Mouse (Mus musculus): ENCODE results near the gene Gm4559. TPM values are rescaled to one million over a fixed set of nuclear protein-coding genes. Genes with fewer than 3 reads are reported as not detected.
"Not testable (repeated sequence)": the region's sequence is repeated elsewhere in the genome, so short reads cannot be mapped to it uniquely, and the experiment has no call there.

The Gm4559 gene
- polyA plus RNA-seq, 1 experiment from 2014 or later, result not detected

DNA sequence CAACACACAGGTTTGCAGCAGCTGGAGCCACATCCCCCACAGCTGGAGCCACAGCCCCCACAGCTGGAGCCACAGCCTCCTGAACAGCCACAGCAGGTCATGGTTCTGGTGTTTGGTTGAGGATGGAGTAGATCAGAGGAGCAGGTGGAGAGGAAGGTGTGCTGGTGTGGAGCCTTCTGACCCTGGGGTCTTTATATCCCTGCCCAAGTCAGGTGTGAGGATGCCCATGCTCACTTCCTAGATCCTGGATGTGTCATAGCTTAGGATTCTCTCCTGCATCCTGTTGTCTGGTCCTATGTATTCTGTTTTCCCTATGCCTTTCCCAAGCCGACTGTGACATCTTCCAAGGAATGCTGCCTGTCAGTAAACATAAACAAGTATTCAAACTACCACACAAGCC lies 15.9 kb downstream of the Gm4559 start, which contains the start of gene Gm2431:
Gene Gm2431 (minus strand): TSS at position 101 of the 400 bp plus-strand sequence.
- H3K4me1 ChIP-seq; H3K9ac ChIP-seq; H3K4me2 ChIP-seq; H3K27me3 ChIP-seq (replicated peaks); H3K36me3 ChIP-seq; H3K4me3 ChIP-seq; H3K9me3 ChIP-seq; H3K27ac ChIP-seq (replicated peaks); ATAC-seq (ENCODE audit: extremely low read depth, insufficient number of reproducible peaks, low FRiP score, low TSS enrichment): not testable (repeated sequence)
- WGBS, result 27% methylated on average over 1 of the region's 1 CpGs

DNA sequence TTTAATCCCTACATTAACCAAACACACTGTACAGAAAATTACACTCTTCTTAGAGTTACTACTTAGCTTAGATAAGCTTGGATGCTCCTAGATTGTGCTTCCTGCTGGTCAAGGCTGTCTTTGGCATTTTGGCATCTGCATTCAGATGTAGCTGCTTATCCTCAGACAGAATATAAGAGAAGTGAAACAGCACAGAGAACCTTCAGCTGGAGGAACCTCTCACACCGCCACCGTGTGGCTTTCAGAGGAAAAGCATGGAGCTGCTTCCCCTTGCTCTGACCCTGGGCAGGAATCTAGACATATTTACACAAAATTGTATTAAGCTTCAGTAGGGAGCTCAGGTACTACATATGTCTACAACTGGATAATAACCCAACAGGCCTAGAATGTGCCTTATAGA lies 18.6 kb downstream of the Gm4559 start:
- ATAC-seq (ENCODE audit: extremely low read depth, insufficient number of reproducible peaks, low FRiP score, low TSS enrichment), result no peak
- Histone ChIP-seq H3K4me3 (no peak overlapping the region), H3K9ac (no peak overlapping the region), H3K4me2 (no peak overlapping the region), H3K9me3 (no peaks in the 10 kb centered on the region), H3K27ac (replicated peaks) (no peak overlapping the region), H3K4me1 (no peaks in the 10 kb centered on the region), H3K36me3 (no peaks in the 10 kb centered on the region), H3K27me3 (replicated peaks) (peaks cover 21% of the 10 kb centered on the region)
- 0% methylated on average over 2 of the region's 2 CpGs for WGBS

DNA sequence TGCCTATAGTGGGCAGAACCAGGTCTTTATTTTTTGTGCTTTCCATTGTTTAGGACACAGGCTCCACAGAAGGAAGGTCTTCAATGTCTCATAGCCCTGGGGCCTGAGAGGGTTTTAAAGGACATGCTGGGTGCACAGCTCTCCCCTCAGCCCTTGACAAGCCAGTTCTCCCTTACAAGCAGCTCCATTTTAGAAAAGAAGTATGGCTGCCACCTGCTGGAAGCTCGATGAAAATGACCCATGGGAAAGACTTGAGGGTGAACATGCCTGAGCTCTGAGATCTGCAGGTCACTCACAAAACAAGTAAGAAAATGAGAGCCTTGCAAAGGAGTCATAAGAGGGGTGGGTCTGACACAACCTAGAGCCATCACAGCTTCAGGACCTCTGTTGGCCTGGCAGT lies 24.3 kb downstream of the Gm4559 start:
- Histone ChIP-seq H3K27me3 (replicated peaks) (peaks cover 20% of the 10 kb centered on the region), H3K4me1 (no peaks in the 10 kb centered on the region), H3K4me3 (no peak overlapping the region), H3K9me3 (no peaks in the 10 kb centered on the region), H3K4me2 (no peak overlapping the region), H3K27ac (replicated peaks) (no peak overlapping the region), H3K9ac (no peak overlapping the region), H3K36me3 (no peaks in the 10 kb centered on the region)
- 0% methylated on average over 1 of the region's 1 CpGs for WGBS
- ATAC-seq (ENCODE audit: extremely low read depth, insufficient number of reproducible peaks, low FRiP score, low TSS enrichment), result no peak

DNA sequence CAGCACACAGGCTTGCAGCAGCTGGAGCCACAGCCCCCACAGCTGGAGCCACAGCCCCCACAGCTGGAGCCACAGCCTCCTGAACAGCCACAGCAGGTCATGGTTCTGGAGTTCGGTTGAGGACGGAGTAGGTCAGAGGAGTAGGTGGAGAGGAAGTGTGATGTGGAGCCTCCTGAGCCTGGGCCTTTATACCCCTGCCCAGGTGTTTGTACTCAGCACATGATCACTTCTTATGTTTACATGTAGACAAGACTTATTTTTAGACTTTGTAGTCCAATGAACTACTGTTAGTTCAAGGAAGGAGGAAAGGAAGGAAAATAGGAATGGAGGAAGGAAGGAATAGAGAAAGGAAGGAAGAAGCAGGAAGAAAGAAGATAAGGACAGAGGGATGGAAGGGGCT lies 33.2 kb downstream of the Gm4559 start, which contains the start of gene Gm40460:
Gene Gm40460 (minus strand): TSS at position 101 of the 400 bp plus-strand sequence.
- Histone ChIP-seq H3K27me3 (replicated peaks) (no peaks in the 10 kb centered on the region), H3K9ac (no peak within 1 kb of the TSS), H3K36me3 (no peaks in the 10 kb centered on the region), H3K4me3 (no peak within 1 kb of the TSS), H3K4me2 (no peak within 1 kb of the TSS), H3K9me3 (peaks cover 14% of the 10 kb centered on the region), H3K27ac (replicated peaks) (no peak within 1 kb of the TSS), H3K4me1 (no peaks in the 10 kb centered on the region)
- WGBS, result 50% methylated on average over 2 of the region's 2 CpGs
- no peak for ATAC-seq (ENCODE audit: extremely low read depth, insufficient number of reproducible peaks, low FRiP score, low TSS enrichment)

DNA sequence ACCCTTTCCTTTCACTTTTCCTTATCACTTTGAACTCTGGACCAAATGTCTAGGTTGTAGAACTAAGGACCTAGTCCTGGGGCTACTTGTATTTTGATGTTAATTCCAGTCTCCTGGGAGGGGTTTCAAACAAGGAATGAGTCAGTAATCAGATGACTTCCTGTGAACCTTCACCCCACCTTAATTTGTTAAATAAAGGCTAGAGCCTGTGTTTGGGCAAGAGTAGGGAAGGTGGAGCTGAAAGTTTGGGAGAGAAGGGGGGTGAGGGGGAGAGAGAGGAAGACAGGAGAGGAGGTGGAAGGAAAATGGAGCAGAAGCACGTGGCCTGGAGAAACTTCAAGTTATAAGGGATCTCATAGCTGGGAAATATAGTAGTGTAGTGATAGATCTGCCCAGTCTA lies 42.6 kb downstream of the Gm4559 start:
- Histone ChIP-seq H3K27ac (replicated peaks) (no peak overlapping the region), H3K36me3 (no peaks in the 10 kb centered on the region), H3K9ac (no peak overlapping the region), H3K4me3 (no peak overlapping the region), H3K4me1 (no peaks in the 10 kb centered on the region), H3K4me2 (no peak overlapping the region), H3K9me3 (peaks cover 8% of the 10 kb centered on the region; the same call in 1 of the 2 replicates), H3K27me3 (replicated peaks) (no peaks in the 10 kb centered on the region)
- WGBS, result 35% methylated on average over 1 of the region's 1 CpGs
- no peak for ATAC-seq (ENCODE audit: extremely low read depth, insufficient number of reproducible peaks, low FRiP score, low TSS enrichment)

GRCm38 (mm10) chr7:142229871-142230270 lies 44.3 kb downstream of the Gm4559 start, which contains the start of gene Krtap5-5:
Krtap5-5 (minus strand) TSS chr7:142229971.
- H3K36me3 ChIP-seq; H3K27me3 ChIP-seq (replicated peaks); H3K9ac ChIP-seq; H3K9me3 ChIP-seq; ATAC-seq (ENCODE audit: extremely low read depth, insufficient number of reproducible peaks, low FRiP score, low TSS enrichment); H3K4me1 ChIP-seq; H3K27ac ChIP-seq (replicated peaks); H3K4me2 ChIP-seq; H3K4me3 ChIP-seq: not testable (repeated sequence)
- WGBS, result 51% methylated on average over 3 of the region's 3 CpGs

GRCm38 (mm10) chr7:142224518-142224917 lies 49.6 kb downstream of the Gm4559 start:
- 21% methylated on average over 2 of the region's 2 CpGs for whole genome bisulfite sequencing
- ATAC-seq (ENCODE audit: extremely low read depth, insufficient number of reproducible peaks, low FRiP score, low TSS enrichment), result no peak
- Histone ChIP-seq H3K36me3 (no peaks in the 10 kb centered on the region), H3K9ac (no peak overlapping the region), H3K27ac (replicated peaks) (no peak overlapping the region), H3K9me3 (no peaks in the 10 kb centered on the region), H3K4me2 (no peak overlapping the region), H3K4me3 (no peak overlapping the region), H3K27me3 (replicated peaks) (no peaks in the 10 kb centered on the region), H3K4me1 (peaks cover 6% of the 10 kb centered on the region)

Other genes with a start within 250 kb of the Gm4559 start
- gene Mob2, start 213.3 kb downstream of the Gm4559 start, polyA plus RNA-seq (2015; fragmentation: Nextera tagmentation; extraction: Ambion mirVana), result 42.8 and 48.4 TPM in 2 replicates
- gene Dusp8, start 178.5 kb downstream of the Gm4559 start, polyA plus RNA-seq (2015; fragmentation: Nextera tagmentation; extraction: Ambion mirVana), result 11.4 and 13.6 TPM in 2 replicates
- gene Gm45618, start 153.6 kb downstream of the Gm4559 start, polyA plus RNA-seq (2015; fragmentation: Nextera tagmentation; extraction: Ambion mirVana), result not detected in 2 replicates
- gene Gm39115, start 138.3 kb downstream of the Gm4559 start, polyA plus RNA-seq (2015; fragmentation: Nextera tagmentation; extraction: Ambion mirVana), result not detected in 2 replicates
- gene Gm45337, start 129.8 kb downstream of the Gm4559 start, polyA plus RNA-seq (2015; fragmentation: Nextera tagmentation; extraction: Ambion mirVana), result not detected in 2 replicates
- gene Gm29735, start 117.2 kb downstream of the Gm4559 start, polyA plus RNA-seq (2015; fragmentation: Nextera tagmentation; extraction: Ambion mirVana), result not detected in 2 replicates
- gene Gm4553, start 108.6 kb downstream of the Gm4559 start, polyA plus RNA-seq (2015; fragmentation: Nextera tagmentation; extraction: Ambion mirVana), result not detected in 2 replicates
- not detected in 2 replicates for gene Krtap5-2, start 98.4 kb downstream of the Gm4559 start, polyA plus RNA-seq (2015; fragmentation: Nextera tagmentation; extraction: Ambion mirVana)
- not detected in 2 replicates for gene Gm10153, start 84.0 kb downstream of the Gm4559 start, polyA plus RNA-seq (2015; fragmentation: Nextera tagmentation; extraction: Ambion mirVana)
- gene Krtap5-3, start 73.0 kb downstream of the Gm4559 start, polyA plus RNA-seq (2015; fragmentation: Nextera tagmentation; extraction: Ambion mirVana), result not detected in 2 replicates
- gene Gm7579, start 62.5 kb downstream of the Gm4559 start, polyA plus RNA-seq (2015; fragmentation: Nextera tagmentation; extraction: Ambion mirVana), result not detected in 2 replicates
- not detected in 2 replicates for gene Krtap5-5, start 44.4 kb downstream of the Gm4559 start, polyA plus RNA-seq (2015; fragmentation: Nextera tagmentation; extraction: Ambion mirVana)
- not detected in 2 replicates for gene Gm40460, start 33.3 kb downstream of the Gm4559 start, polyA plus RNA-seq (2015; fragmentation: Nextera tagmentation; extraction: Ambion mirVana)
- not detected in 2 replicates for gene Gm2431, start 16.0 kb downstream of the Gm4559 start, polyA plus RNA-seq (2015; fragmentation: Nextera tagmentation; extraction: Ambion mirVana)
- not detected in 2 replicates for gene Krtap5-1, start 22.8 kb upstream of the Gm4559 start, polyA plus RNA-seq (2015; fragmentation: Nextera tagmentation; extraction: Ambion mirVana)
- gene Krtap5-4, start 29.2 kb upstream of the Gm4559 start, polyA plus RNA-seq (2015; fragmentation: Nextera tagmentation; extraction: Ambion mirVana), result not detected in 2 replicates
- gene Ifitm10, start 99.4 kb upstream of the Gm4559 start, polyA plus RNA-seq (2015; fragmentation: Nextera tagmentation; extraction: Ambion mirVana), result 6.5 and 7.5 TPM in 2 replicates
- gene Gm49369, start 108.3 kb upstream of the Gm4559 start, polyA plus RNA-seq (2015; fragmentation: Nextera tagmentation; extraction: Ambion mirVana), result 2.3 TPM in 1 of 2 replicates, not detected in the other
- gene Ctsd, start 113.7 kb upstream of the Gm4559 start, polyA plus RNA-seq (2015; fragmentation: Nextera tagmentation; extraction: Ambion mirVana), result 443 and 485 TPM in 2 replicates
- 0.19 and 0.41 TPM in 2 replicates for gene Syt8, start 160.5 kb upstream of the Gm4559 start, polyA plus RNA-seq (2015; fragmentation: Nextera tagmentation; extraction: Ambion mirVana)
- 34.8 and 41.9 TPM in 2 replicates for gene Tnni2, start 167.4 kb upstream of the Gm4559 start, polyA plus RNA-seq (2015; fragmentation: Nextera tagmentation; extraction: Ambion mirVana)
- 51.0 and 54.6 TPM in 2 replicates for gene Lsp1, start 186.4 kb upstream of the Gm4559 start, polyA plus RNA-seq (2015; fragmentation: Nextera tagmentation; extraction: Ambion mirVana)
- gene Tnnt3, start 224.5 kb upstream of the Gm4559 start, polyA plus RNA-seq (2015; fragmentation: Nextera tagmentation; extraction: Ambion mirVana), result 4.0 and 5.4 TPM in 2 replicates